Mouse (Mus musculus) spleen, adult 18-20 months (tissue): ENCODE data around the gene Agpat1.
A peak's percentile ranks its signal among the peaks of the same experiment; 100 is the strongest.

Source experiments
- DNase-seq, 2 experiments: peaks; one replicate each; pipeline ENCODE4 v3.0.0; 2022; ENCODE audit warnings: mixed read lengths in 2 of 2

The Agpat1 gene

GRCm38 (mm10) chr17:34637459-34637858, 33.4 kb downstream of the Agpat1 start:
- no peak for DNase-seq

GRCm38 (mm10) chr17:34639461-34640255, 35.6 kb downstream of the Agpat1 start:
- DNase-seq, result no peak

DNA sequence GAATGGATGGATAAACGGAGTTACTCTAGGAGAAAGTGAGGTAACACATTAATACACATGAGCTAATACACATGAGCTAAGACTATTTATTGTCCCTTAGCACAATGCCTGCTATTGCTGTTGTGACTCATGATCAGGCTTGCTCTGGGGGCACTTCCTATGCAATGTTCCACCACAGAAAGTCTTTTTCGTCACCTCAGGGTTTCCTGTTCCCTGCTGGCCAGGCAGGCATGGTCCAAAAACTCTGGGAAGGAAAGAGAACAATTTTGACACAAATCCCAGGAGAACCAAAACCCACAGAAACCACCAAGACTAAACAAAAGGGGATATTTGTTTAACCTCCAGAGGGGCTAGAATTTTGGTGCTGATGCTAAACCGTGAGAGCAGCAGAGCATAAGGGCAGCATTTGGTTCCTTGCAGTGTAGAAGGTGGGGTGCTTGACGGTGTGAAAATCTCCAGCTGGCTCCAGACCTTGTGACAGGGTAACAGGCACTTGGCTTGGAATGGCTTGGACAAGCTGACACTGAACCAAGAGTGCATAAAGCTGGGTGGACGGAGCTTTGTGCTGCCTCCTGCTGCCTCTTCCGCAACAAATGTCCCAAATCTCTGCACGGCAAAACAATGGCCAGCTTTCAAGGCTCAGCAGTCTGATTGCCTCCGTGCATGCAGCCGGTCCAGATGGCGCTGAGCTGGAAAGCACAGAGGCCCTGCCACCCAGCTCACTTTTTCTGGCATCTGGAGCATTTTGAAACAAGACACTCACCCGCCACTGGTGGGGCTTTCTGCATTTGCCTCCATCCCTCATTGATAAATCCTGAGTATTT, 36.9 kb downstream of the Agpat1 start:
- DNase-seq, result no peak

- DNase-seq, result no peak
These were observed 37.9 kb downstream of the Agpat1 start for GRCm38 (mm10) chr17:34641945-34642344.

- no peak for DNase-seq
These were observed 39.3 kb downstream of the Agpat1 start for GRCm38 (mm10) chr17:34643379-34643778.

- DNase-seq, result no peak
These were observed 39.9 kb downstream of the Agpat1 start for GRCm38 (mm10) chr17:34643944-34644343.

DNA sequence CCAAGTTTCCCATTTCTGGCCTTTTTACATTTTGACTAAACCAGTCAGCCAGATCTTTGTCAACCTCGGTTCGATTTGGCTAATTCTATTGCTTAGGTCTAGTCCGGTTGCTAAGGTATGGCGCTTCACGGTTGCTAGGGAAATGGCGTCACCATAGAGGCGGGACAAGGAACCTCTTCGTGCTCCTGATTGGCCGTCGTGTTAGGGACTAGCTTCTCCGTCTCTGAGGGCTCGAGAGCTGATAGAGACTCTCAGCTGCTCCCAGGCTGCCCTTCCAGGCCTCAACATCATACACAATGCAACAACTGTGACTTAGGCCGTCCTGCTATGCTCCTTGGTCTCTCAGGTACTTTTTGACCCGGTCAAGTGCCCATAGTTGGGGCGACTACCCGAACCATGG, 40.5 kb downstream of the Agpat1 start, which contains the start of gene Fkbpl:
TSS of gene Fkbpl (plus strand) at position 157 of the 400 bp plus-strand sequence.
- DNase-seq, result peak; percentile 88 to 91

GRCm38 (mm10) chr17:34645256-34645829, 41.3 kb downstream of the Agpat1 start:
- DNase-seq, result no peak

DNA sequence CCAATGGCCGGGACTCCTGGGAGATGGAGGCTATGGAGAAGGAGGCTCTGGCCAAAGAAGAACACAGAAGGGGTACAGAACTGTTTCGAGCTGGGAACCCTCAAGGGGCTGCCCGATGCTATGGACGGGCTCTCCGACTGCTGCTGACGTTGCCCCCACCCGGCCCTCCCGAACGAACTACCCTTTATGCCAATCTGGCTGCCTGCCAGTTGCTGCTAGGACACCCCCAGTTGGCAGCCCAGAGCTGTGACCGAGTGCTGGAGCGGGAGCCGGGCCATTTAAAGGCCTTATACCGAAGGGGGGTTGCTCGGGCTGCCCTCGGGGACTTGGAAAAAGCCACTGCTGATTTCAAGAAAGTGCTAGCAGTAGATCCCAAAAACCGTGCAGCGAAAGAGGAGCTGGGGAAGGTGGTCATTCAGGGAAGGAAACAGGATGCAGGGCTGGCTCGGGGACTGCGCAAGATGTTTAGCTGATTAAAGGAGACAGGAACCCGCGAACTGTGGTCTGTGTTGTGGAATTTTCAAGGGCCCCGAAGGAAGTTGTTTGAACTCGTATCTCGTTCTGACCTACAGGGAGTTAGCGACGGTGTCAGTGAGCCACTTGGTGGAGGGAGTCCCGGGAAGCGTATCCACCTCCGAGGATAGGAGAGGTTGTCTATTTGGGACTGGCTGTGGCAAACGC, 41.9 kb downstream of the Agpat1 start:
- no peak for DNase-seq

DNA sequence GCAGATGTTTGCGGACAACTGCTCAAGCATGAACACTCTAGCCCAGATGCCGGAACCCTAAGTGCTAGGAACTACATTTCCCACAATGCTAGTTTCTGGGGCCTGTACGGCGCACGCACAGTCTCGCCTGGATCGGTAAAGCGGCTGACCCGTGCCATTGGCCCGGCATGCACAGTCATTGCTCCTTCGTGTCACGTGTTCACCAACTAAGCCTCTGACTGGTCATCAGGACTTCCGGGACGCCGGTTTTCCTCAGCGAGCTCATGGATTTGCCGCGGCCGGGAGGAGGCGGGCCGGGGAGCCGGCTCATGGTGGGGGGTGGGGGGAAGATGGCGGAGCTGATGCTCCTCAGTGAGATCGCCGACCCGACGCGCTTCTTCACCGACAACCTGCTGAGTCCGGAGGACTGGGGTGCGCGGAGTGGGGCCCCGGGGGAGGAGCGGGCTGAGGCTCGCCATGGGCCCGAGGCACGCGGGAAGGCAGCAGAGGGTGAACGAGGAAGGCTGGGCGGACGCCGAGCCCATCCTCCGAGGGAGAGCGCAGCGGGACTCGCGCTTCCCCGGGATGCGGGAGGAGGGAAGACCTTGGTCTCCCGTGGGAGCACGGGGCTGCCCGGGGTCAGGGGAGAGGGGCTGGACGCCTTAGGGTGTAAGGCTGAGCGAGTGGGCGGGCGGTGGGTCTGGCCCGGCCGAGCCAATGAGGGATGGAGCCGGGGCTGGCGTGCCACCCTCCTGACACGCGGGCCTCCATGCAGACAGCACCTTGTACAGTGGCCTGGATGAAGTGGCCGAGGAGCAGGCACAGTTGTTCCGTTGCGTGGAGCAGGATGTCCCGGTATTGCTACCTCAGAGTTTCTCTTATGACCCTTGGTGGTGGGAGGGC, 43.1 kb downstream of the Agpat1 start, which contains the start of gene Atf6b:
TSS of gene Atf6b (plus strand) at position 241 of the 882 bp plus-strand sequence.
- peak; percentile 76 to 91 for DNase-seq

- DNase-seq, result no peak
These were observed 44.3 kb downstream of the Agpat1 start for GRCm38 (mm10) chr17:34648141-34648890.

DNA sequence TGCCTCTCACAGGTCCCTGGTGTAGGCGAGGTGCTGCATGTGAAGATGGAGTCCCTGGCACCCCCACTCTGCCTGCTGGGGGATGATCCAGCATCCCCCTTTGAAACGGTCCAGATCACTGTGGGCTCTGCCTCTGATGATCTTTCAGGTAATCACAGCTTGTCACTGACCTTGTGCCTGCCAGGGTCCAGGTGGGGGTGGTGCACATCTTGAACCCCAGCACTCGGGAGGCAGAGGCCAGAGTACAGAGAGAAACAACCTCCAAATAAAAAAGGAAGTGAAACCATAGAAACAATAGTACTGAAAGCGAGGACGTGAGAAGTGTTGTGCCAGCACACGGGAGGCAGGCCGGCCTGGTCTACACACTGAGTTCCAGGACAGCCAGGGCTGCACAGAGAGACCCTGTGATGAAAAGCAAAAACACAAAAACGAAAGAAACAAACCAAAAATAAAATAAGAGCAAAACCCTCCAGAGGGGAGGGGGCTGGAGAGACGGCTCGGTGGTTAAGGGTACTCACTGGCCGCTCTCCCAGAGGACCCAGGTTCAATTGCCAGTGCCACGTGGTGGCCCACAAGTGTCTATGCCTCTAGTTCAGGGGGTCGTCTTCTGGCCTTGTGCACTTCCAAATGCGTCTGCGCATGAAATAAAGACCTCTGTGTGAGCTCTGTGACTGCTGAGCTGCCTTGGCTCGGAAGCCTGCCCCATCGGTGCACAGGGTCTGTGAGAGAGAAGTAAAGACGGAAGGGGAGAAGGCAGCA, 45.2 kb downstream of the Agpat1 start:
- no peak for DNase-seq

- no peak for DNase-seq
These were observed 46.7 kb downstream of the Agpat1 start for GRCm38 (mm10) chr17:34650781-34651180.

DNA sequence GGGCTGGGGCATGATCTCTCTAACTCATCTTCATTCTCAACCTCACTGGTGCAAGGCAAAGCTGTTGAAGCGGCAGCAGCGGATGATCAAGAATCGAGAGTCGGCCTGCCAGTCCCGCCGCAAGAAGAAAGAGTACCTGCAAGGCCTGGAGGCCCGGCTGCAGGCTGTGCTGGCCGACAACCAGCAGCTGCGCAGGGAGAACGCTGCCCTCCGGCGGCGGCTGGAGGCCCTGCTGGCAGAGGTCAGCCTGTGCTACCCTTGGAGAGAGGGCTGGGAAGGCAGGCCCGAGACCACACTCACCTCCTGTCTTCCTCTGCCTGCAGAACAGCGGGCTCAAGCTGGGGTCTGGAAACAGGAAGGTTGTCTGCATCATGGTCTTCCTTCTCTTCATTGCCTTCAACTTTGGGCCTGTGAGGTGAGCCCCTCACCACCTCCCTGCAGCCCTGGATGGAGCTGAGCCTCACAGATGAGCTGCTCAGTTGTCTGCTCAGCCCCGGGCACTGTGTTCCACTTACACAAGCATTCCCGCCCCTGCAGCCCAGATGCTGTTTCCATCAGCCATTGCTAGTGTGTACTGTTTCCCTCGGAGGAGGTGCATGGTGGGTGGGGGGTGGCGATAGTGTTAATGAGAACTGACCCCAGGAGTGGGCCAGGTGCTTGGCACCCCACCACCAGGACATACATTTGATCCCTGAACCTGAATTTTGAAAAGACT, 47.6 kb downstream of the Agpat1 start:
- peak in 1 of 2 experiments; percentile 43 for DNase-seq

DNA sequence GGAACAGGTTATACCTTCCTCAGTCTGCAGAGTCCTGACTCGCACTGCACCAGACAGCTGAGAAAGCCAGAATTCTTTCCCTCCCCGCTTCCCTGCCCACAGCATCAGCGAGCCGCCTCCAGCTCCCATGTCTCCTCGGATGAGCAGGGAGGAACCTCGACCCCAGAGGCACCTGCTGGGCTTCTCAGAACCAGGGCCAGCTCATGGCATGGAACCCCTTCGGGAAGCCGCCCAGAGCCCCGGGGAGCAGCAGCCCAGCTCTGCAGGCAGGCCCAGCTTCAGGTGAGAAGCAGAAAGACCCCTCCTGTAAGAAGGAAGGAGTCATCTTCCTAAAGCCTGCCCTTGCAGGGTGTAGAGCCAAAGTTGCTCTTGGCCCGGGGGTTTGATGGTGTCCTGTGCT, 48.5 kb downstream of the Agpat1 start:
- DNase-seq, result no peak

- no peak for DNase-seq
These were observed 48.9 kb downstream of the Agpat1 start for GRCm38 (mm10) chr17:34652985-34653384.

DNA sequence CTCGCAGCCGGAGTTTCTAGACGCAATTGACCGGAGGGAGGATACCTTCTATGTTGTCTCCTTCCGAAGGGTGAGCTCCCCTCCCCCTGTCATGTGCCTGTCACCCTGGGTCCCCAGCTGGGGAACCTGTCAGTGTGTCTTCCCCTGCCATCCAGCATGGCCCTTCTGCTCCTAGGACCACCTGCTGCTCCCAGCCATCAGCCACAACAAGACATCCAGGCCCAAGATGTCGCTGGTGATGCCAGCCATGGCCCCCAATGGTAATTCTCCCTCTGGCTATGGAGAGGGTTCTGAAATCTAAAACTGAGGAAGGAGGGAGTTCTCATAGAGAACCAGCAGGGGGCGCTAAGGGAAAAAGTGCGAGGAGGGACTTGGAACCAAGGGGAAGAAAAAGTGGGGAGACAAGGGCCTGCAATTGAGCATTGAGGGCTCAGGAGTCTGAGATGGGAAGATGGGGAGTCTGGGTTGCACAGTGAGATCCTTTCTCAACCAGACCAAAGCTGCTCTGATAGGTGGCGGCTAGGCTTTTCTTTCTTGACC, 49.8 kb downstream of the Agpat1 start:
- DNase-seq, result peak in 1 of 2 experiments; percentile 43

- no peak for DNase-seq
These were observed 50.3 kb downstream of the Agpat1 start for GRCm38 (mm10) chr17:34654392-34654791.

GRCm38 (mm10) chr17:34655160-34655559, 51.1 kb downstream of the Agpat1 start:
- no peak for DNase-seq
